Mouse (Mus musculus): ENCODE measurements around the gene Krtap5-4. TPM values are rescaled to one million over a fixed set of nuclear protein-coding genes. Genes with fewer than 3 reads are reported as not detected.
"Not testable (repeated sequence)": the region's sequence is repeated elsewhere in the genome, so short reads cannot be mapped to it uniquely, and the experiment has no call there.

Gene Krtap5-4
- not detected in 2 replicates for polyA plus RNA-seq (2016; fragmentation: Nextera tagmentation; extraction: Ambion mirVana)

DNA sequence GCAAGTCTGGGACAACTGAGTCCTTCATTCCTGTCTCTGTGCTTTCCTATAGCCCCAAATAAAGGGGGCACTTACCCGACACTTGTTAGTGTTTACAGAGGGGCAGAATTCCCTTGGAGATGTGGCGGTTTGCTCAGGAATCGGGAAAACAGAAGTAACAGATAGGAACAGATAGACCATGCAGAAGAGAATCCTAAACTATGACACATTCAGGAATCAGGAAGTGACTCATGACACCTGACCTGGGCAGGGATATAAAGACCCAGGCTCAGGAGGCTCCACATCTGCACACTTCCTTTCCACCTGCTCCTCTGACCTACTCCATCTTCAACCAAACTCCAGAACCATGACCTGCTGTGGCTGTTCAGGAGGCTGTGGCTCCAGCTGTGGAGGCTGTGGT lies at the start of gene Krtap5-4:
Krtap5-4 (plus strand) TSS at position 301 of the 400 bp plus-strand sequence.
- Histone ChIP-seq H3K27ac (replicated peaks) (no peak within 1 kb of the TSS; the same call in 1 of the 2 replicates), H3K4me3 (no peak within 1 kb of the TSS), H3K9me3 (no peaks in the 10 kb centered on the region), H3K27me3 (replicated peaks; ENCODE audit: low read depth, poor library complexity, severe bottlenecking) (peaks cover 17% of the 10 kb centered on the region), H3K36me3 (replicated peaks) (no peaks in the 10 kb centered on the region), H3K4me1 (0 out of 2 replicates have a peak, but pooled peaks cover 8% of the 10 kb centered on the region)
- WGBS, result 68% methylated on average over 3 of the region's 3 CpGs
- no peak for DNase-seq (ENCODE audit: low spot score)

DNA sequence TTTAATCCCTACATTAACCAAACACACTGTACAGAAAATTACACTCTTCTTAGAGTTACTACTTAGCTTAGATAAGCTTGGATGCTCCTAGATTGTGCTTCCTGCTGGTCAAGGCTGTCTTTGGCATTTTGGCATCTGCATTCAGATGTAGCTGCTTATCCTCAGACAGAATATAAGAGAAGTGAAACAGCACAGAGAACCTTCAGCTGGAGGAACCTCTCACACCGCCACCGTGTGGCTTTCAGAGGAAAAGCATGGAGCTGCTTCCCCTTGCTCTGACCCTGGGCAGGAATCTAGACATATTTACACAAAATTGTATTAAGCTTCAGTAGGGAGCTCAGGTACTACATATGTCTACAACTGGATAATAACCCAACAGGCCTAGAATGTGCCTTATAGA lies 47.8 kb upstream of the Krtap5-4 start:
- Histone ChIP-seq H3K4me1 (no peaks in the 10 kb centered on the region), H3K27me3 (replicated peaks; ENCODE audit: low read depth, poor library complexity, severe bottlenecking) (peaks cover 11% of the 10 kb centered on the region; the same call in 1 of the 2 replicates), H3K27ac (replicated peaks) (no peak overlapping the region), H3K4me3 (no peak overlapping the region), H3K36me3 (replicated peaks) (no peaks in the 10 kb centered on the region), H3K9me3 (no peaks in the 10 kb centered on the region)
- peak; percentile 40 for DNase-seq (ENCODE audit: low spot score)
- WGBS, result 0% methylated on average over 2 of the region's 2 CpGs

DNA sequence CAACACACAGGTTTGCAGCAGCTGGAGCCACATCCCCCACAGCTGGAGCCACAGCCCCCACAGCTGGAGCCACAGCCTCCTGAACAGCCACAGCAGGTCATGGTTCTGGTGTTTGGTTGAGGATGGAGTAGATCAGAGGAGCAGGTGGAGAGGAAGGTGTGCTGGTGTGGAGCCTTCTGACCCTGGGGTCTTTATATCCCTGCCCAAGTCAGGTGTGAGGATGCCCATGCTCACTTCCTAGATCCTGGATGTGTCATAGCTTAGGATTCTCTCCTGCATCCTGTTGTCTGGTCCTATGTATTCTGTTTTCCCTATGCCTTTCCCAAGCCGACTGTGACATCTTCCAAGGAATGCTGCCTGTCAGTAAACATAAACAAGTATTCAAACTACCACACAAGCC lies 45.1 kb upstream of the Krtap5-4 start, which contains the start of gene Gm2431:
Gm2431 (minus strand) TSS at position 101 of the 400 bp plus-strand sequence.
- H3K36me3 ChIP-seq (replicated peaks); H3K27me3 ChIP-seq (replicated peaks; ENCODE audit: low read depth, poor library complexity, severe bottlenecking); H3K9me3 ChIP-seq; H3K27ac ChIP-seq (replicated peaks); H3K4me3 ChIP-seq; H3K4me1 ChIP-seq; DNase-seq (ENCODE audit: low spot score): not testable (repeated sequence)
- 49% methylated on average over 1 of the region's 1 CpGs for WGBS

DNA sequence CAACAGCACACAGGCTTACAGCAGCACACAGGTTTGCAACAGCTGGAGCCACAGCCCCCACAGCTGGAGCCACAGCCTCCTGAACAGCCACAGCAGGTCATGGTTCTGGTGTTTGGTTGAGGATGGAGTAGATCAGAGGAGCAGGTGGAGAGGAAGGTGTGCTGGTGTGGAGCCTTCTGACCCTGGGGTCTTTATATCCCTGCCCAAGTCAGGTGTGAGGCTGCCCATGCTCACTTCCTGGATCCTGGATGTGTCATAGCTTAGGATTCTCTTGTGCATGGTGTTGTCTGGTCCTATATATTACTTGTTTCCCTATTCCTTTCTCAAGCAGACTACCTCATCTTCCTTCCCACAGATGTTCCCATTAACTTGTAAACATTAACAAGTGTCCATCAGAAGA lies 29.1 kb upstream of the Krtap5-4 start, which contains the start of gene Gm4559:
Gm4559 (minus strand) TSS at position 101 of the 400 bp plus-strand sequence.
- not testable (repeated sequence) for DNase-seq (ENCODE audit: low spot score); H3K36me3 ChIP-seq (replicated peaks)

DNA sequence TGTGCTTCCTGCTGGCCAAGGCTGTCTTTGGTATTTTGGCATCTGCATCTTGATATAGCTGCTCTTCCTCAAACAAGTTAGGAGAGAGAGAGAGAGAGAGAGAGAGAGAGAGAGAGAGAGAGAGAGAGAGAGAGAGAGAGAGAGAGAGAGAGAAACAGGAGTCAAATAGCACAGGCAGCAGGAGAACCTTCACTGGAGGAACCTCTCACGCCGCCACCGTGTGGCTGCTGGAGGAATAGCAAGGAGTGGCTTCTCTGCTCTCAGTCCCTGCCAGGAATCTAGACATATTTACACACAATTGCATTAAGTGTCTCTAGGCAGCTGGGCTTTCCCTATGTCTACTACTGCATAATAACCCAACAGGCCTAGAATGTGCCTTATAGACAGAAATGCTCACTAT lies 25.2 kb upstream of the Krtap5-4 start:
- DNase-seq (ENCODE audit: low spot score), result peak; percentile 73
- not testable (repeated sequence) for H3K36me3 ChIP-seq (replicated peaks); H3K9me3 ChIP-seq; H3K27ac ChIP-seq (replicated peaks); H3K4me1 ChIP-seq; H3K4me3 ChIP-seq
- 1% methylated on average over 3 of the region's 3 CpGs for WGBS
- peaks cover 17% of the 10 kb centered on the region for H3K27me3 ChIP-seq (replicated peaks; ENCODE audit: low read depth, poor library complexity, severe bottlenecking)

More for the DNA sequence above, 29.1 kb upstream of the Krtap5-4 start, which contains the start of gene Gm4559:
- not testable (repeated sequence) for H3K4me1 ChIP-seq; H3K27ac ChIP-seq (replicated peaks); H3K27me3 ChIP-seq (replicated peaks; ENCODE audit: low read depth, poor library complexity, severe bottlenecking); H3K9me3 ChIP-seq; H3K4me3 ChIP-seq

DNA sequence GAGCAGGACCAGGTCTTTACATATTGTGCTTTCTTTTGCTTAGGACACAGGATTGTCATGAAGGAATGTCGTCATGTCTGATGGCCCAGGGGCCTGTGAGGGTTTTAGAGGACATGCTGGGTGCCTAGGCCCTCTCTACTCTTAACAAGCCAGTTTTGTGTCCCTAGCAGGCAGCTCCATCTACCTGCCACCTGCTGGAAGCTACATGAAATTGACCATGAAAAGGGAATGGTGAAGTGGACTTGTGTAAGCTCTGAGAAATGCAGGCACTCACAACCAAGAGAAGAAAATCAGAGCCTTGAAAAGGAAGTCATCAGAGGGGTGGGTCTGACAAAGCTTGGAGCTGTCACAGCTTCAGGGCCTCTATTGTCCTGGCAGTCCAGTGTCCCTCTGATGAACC lies 24.1 kb upstream of the Krtap5-4 start:
- 65% methylated on average over 1 of the region's 1 CpGs for WGBS
- Histone ChIP-seq H3K27me3 (replicated peaks; ENCODE audit: low read depth, poor library complexity, severe bottlenecking) (peaks cover 23% of the 10 kb centered on the region), H3K4me1 (peaks cover 11% of the 10 kb centered on the region)
- not testable (repeated sequence) for H3K27ac ChIP-seq (replicated peaks); H3K36me3 ChIP-seq (replicated peaks); H3K4me3 ChIP-seq; H3K9me3 ChIP-seq; DNase-seq (ENCODE audit: low spot score)

DNA sequence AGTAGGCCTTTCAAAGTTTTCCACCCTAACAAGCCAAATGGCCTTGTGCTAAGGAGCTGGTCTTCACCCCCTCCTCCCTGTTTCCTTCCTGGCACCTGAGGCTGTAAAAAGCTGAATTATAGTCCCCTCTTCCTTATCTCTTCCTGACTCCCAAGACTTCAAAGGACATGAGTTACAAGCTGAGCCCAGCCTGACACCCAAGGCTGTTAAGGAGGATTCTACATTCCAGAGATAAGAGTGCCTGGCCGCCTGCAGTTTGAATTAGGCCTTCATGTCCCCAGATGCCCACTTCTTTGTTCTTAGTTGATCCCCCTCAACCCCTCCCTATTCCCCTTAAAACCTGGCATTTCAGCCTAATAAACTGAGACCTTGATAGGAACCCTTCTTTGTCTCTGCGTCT lies 20.5 kb upstream of the Krtap5-4 start:
- H3K36me3 ChIP-seq (replicated peaks); H3K27ac ChIP-seq (replicated peaks); H3K9me3 ChIP-seq; DNase-seq (ENCODE audit: low spot score): not testable (repeated sequence)
- H3K4me1 ChIP-seq, result peaks cover 23% of the 10 kb centered on the region
- peaks cover 23% of the 10 kb centered on the region for H3K27me3 ChIP-seq (replicated peaks; ENCODE audit: low read depth, poor library complexity, severe bottlenecking)
- H3K4me3 ChIP-seq, result peak overlapping the region; percentile 68; the same call in 1 of the 2 replicates
- WGBS, result 18% methylated on average over 2 of the region's 2 CpGs

DNA sequence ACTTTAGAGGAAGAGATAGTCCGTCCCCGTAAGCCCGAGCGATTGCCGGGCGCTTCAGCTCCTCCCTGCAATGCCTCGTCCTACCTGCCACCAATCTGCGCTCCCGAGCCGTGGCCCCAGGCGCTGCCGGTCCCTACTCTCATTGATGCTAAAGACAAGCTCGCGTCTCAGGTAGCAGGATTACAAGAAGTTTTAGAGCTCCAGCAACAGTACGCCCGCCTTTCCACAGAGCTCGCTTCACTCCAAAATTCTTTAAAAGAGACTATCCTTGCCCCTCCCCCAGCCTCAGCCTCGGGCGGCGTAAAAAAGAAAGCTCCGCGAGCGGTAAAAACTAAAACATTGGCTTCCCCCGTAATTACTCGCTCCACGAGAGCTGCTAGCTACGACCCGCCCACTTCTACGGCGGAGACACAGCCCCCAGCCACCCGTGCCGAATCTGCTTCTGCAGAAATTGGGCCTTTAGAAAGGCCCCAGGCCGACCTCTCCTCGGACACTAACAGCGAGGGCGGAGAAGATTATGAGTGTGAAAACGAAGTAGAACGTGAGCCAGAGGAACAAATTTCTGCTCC lies 19.2 kb upstream of the Krtap5-4 start:
- under 1% methylated on average over 38 of the region's 38 CpGs for WGBS
- Histone ChIP-seq H3K27ac (replicated peaks) (peak overlapping the region; percentile 89), H3K36me3 (replicated peaks) (no peaks in the 10 kb centered on the region), H3K9me3 (no peaks in the 10 kb centered on the region), H3K27me3 (replicated peaks; ENCODE audit: low read depth, poor library complexity, severe bottlenecking) (peaks cover 23% of the 10 kb centered on the region), H3K4me3 (peak overlapping the region; percentile 68), H3K4me1 (peaks cover 23% of the 10 kb centered on the region)
- peak; percentile 86 for DNase-seq (ENCODE audit: low spot score)

DNA sequence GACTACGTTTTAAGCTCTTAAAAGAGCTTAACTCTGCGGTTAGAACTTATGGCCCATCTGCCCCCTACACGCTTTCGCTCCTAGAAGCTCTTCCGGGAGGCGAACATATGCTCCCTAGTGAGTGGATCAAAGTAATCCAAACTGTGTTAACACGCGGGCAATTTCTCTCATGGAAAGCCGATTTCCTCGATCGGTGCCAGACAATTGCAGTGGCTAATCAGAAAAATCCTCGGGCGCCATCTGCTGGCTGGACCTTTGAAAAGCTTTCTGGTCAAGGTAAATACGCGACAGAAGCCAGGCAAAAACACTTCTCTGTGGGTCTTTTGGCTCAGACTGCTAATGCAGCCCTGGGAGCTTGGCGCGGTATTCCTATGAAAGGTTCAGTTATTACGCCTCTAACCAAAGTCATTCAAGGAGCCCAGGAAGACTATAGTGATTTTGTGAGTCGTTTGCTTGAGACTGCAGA lies 18.7 kb upstream of the Krtap5-4 start:
- H3K4me1 ChIP-seq, result peaks cover 23% of the 10 kb centered on the region
- no peaks in the 10 kb centered on the region for H3K36me3 ChIP-seq (replicated peaks)
- peak overlapping the region; percentile 89 for H3K27ac ChIP-seq (replicated peaks)
- peak overlapping the region; percentile 68 for H3K4me3 ChIP-seq
- H3K27me3 ChIP-seq (replicated peaks; ENCODE audit: low read depth, poor library complexity, severe bottlenecking), result peaks cover 23% of the 10 kb centered on the region
- DNase-seq (ENCODE audit: low spot score), result peak; percentile 94
- under 1% methylated on average over 19 of the region's 19 CpGs for WGBS
- no peaks in the 10 kb centered on the region for H3K9me3 ChIP-seq

DNA sequence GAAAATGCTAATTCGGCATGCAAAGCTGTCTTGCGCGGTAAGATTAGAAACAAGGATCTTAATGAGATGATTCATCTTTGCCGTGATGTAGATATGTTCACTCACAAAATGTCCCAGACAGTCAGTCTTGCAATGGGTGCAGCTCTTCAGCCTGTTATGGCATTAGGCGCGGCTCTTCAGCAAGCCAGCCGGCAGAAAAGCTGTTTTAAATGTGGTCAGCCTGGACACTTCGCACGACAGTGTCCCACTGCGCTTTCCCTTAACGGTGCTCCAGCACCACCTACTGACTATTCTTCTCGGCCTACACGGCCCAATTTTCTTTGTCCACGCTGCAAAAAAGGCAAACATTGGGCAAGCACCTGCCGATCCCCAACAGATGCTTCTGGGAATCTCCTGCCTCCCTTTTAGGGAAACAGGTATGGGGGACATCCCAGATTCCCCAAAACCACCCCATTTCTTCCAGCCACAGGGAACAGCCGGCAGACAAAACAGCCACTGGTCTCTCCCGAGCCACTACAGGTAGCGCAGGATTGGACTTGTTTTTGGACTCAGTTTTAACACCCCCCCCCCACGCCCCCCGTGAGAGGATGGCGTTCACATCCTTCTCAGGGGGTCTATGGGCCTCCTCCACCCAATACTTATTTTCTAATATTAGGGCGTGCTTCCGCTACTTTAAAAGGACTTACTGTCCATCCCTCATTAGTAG lies 18.1 kb upstream of the Krtap5-4 start:
- DNase-seq (ENCODE audit: low spot score), result peak; percentile 55
- Histone ChIP-seq H3K27me3 (replicated peaks; ENCODE audit: low read depth, poor library complexity, severe bottlenecking) (peaks cover 23% of the 10 kb centered on the region), H3K4me1 (peaks cover 23% of the 10 kb centered on the region), H3K9me3 (no peaks in the 10 kb centered on the region), H3K36me3 (replicated peaks) (no peaks in the 10 kb centered on the region), H3K4me3 (peak overlapping the region; percentile 68), H3K27ac (replicated peaks) (peak overlapping the region; percentile 89)
- WGBS, result 25% methylated on average over 23 of the region's 23 CpGs

DNA sequence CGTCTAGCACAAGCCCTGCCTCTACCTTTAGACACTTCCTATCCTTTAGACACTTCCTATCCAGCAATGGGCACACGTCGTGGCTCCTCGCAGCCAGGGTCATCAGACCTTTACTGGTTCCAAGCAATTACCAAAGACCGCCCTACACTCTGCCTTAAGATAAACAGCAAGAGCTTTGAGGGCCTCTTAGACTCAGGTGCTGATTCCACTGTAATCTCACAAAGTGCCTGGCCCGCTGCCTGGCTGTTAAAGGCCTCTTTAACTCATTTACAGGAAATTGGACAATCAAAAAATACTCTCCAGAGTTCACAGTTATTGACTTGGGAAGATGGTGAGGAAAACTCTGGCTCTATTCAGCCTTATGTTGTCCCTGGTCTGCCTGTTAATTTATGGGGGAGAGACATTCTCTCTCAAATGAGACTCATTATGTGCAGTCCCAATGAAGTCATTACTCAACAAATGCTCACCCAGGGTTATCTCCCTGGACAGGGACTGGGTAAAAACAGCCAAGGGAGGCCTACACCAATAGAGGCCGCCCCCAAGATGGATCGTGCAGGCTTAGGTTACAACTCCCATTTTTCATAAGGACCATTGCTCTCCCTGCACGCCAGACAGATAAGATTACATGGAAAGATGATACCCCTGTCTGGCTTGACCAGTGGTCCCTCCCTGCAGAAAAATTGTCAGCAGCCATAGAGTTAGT lies 17.3 kb upstream of the Krtap5-4 start:
- Histone ChIP-seq H3K27me3 (replicated peaks; ENCODE audit: low read depth, poor library complexity, severe bottlenecking) (peaks cover 23% of the 10 kb centered on the region), H3K4me1 (peaks cover 23% of the 10 kb centered on the region)
- WGBS, result 74% methylated on average over 9 of the region's 9 CpGs
- not testable (repeated sequence) for DNase-seq (ENCODE audit: low spot score); H3K36me3 ChIP-seq (replicated peaks); H3K9me3 ChIP-seq; H3K27ac ChIP-seq (replicated peaks); H3K4me3 ChIP-seq

DNA sequence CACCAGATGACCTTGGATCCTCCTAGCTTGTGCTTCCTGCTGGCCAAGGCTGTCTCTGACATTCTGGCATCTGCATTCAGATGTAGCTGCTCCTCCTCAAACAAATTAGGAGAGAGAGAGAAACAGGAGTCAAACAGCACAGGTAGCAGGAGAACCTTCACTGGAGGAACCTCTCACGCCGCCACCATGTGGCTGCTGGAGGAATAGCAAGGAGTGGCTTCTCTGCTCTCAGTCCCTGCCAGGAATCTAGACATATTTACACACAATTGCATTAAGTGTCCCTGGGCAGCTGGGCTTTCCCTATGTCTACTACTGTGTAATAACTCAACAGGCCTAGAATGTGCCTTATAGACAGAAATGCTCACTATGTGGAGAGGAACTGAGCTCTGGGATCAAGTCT lies 9.5 kb upstream of the Krtap5-4 start:
- H3K27me3 ChIP-seq (replicated peaks; ENCODE audit: low read depth, poor library complexity, severe bottlenecking); H3K36me3 ChIP-seq (replicated peaks); H3K4me3 ChIP-seq; H3K4me1 ChIP-seq; H3K27ac ChIP-seq (replicated peaks); H3K9me3 ChIP-seq: not testable (repeated sequence)
- peak; percentile 48 for DNase-seq (ENCODE audit: low spot score)
- 0% methylated on average over 2 of the region's 2 CpGs for WGBS
